Mouse (Mus musculus): ENCODE measurements at regions not wholly inside any gene's neighbourhood (a gene's known extent, or its start where the extent isn't known, plus 50 kb on each side); places are given as distances from the start of the nearest gene placed in this dataset.

- no peak for TF ChIP-seq CTCF (IDR thresholded peaks at IDR 0.05; ENCODE audit: low read depth, low read length)
- TF ChIP-seq POLR2A (IDR thresholded peaks at IDR 0.05; ENCODE audit: extremely low read depth, insufficient read depth, low read length) = no peak
These were observed 153.3 kb upstream of the Zfand5 start for GRCm38 (mm10) chr19:21118782-21119181.
